Mouse (Mus musculus) neutrophil, adult 5-6 weeks (primary cell): ENCODE measurements around the gene Rem2. TPM values are rescaled to one million over a fixed set of nuclear protein-coding genes. Genes with fewer than 3 reads are reported as not detected.

ENCODE experiments used
- ATAC-seq: fragments of 151-379, 151-347 bp; 2 replicates; pipeline ENCODE4 v1.8.0; 2017; ENCODE audit warnings: mild to moderate bottlenecking, moderate TSS enrichment; ENCODE audit not compliant: insufficient number of reproducible peaks, poor library complexity, low FRiP score, severe bottlenecking; ENCODE audit errors: extremely low read depth
- total RNA-seq: library from RNA; stranded (forward); fragments of 200-1000 nt; gene quantifications from 2 replicates; pipeline ENCODE4 v1.2.3, GENCODE M21; 2017

Rem2 gene
- total RNA-seq, 1 experiment from 2014 or later, result 0.93 TPM

GRCm38 (mm10) chr14:54442548-54442947 is 33.4 kb upstream of the Rem2 start:
- ATAC-seq, result no peak

GRCm38 (mm10) chr14:54443196-54443595 is 32.7 kb upstream of the Rem2 start:
- no peak for ATAC-seq

GRCm38 (mm10) chr14:54443712-54444618 is 31.9 kb upstream of the Rem2 start:
- no peak for ATAC-seq

- ATAC-seq, result no peak
Measured at GRCm38 (mm10) chr14:54445476-54445875, 30.4 kb upstream of the Rem2 start.

- ATAC-seq, result no peak
Measured at GRCm38 (mm10) chr14:54453566-54453965, 22.3 kb upstream of the Rem2 start.

GRCm38 (mm10) chr14:54454669-54455528 is 21.0 kb upstream of the Rem2 start:
- no peak for ATAC-seq

GRCm38 (mm10) chr14:54457907-54458569 is 17.9 kb upstream of the Rem2 start:
- ATAC-seq, result no peak

- ATAC-seq, result no peak
Measured at GRCm38 (mm10) chr14:54462146-54462545, 13.8 kb upstream of the Rem2 start.

GRCm38 (mm10) chr14:54463108-54463958 is 12.6 kb upstream of the Rem2 start:
- peak; percentile 39 for ATAC-seq

GRCm38 (mm10) chr14:54463959-54464292 is 12.0 kb upstream of the Rem2 start, which contains the start of gene Lrp10:
Gene Lrp10, plus strand, starts transcription at chr14:54464137.
- peak; percentile 70 for ATAC-seq

GRCm38 (mm10) chr14:54464293-54465005 is 11.5 kb upstream of the Rem2 start:
- peak; percentile 74 for ATAC-seq

GRCm38 (mm10) chr14:54471467-54471866 is 4.4 kb upstream of the Rem2 start:
- ATAC-seq, result no peak

GRCm38 (mm10) chr14:54472671-54473070 is 3.2 kb upstream of the Rem2 start:
- ATAC-seq, result no peak

- ATAC-seq, result no peak
Measured at GRCm38 (mm10) chr14:54474744-54475143, 1.2 kb upstream of the Rem2 start.

- no peak for ATAC-seq
Measured at GRCm38 (mm10) chr14:54477172-54477909, 1.4 kb downstream of the Rem2 start.

- no peak for ATAC-seq
Measured at GRCm38 (mm10) chr14:54479451-54479920, 3.6 kb downstream of the Rem2 start.

- no peak for ATAC-seq
Measured at GRCm38 (mm10) chr14:54480673-54481072, 4.8 kb downstream of the Rem2 start.
